Mouse (Mus musculus) heart, embryonic 10.5 days (tissue): Measurements from ENCODE around the gene Loxl3. TPM values are rescaled to one million over a fixed set of nuclear protein-coding genes. Genes with fewer than 3 reads are reported as not detected.

Experiments
- microRNA counts: library from miRNA; unstranded; fragments of <30 nt; microRNA quantifications from one replicate; lab custom pipeline; 2017
- microRNA-seq: library from miRNA; unstranded; fragments of <30 nt; microRNA quantifications from one replicate; pipeline ENCODE4, GENCODE M21; 2017
- polyA plus RNA-seq: library from polyadenylated mRNA; unstranded; fragments of >200 nt; fragmentation: Nextera tagmentation; extraction: Ambion mirVana; gene quantifications from 2 replicates; pipeline ENCODE4 v1.2.1, GENCODE M21; 2016

The Loxl3 gene
- polyA plus RNA-seq, 1 experiment from 2014 or later: 9.8 TPM

MicroRNAs within 50 kb of the gene (microRNA counts, 519-probe panel; counts per million panel counts)
- microRNA mmu-miR-3470a+mmu-miR-3470b (lab: Ali Mortazavi, UCI): not detected

Small RNA genes lying within 50 kb of the gene (microRNA-seq; reads per million reads assigned to microRNA genes)
- gene Mir3470a: not detected
- gene Mir7040: not detected

Other genes with a start within 250 kb of the Loxl3 start
- gene Sema4f, start 94.4 kb upstream of the Loxl3 start, polyA plus RNA-seq: 0.09 and 0.30 TPM in 2 replicates
- 0.34 and 0.87 TPM in 2 replicates for gene M1ap, start 87.3 kb upstream of the Loxl3 start, polyA plus RNA-seq
- gene Dok1, start 702 bp upstream of the Loxl3 start, polyA plus RNA-seq: 11.3 and 14.8 TPM in 2 replicates
- 154 and 170 TPM in 2 replicates for gene Aup1, start 20.3 kb downstream of the Loxl3 start, polyA plus RNA-seq
- 100 and 106 TPM in 2 replicates for gene Htra2, start 21.1 kb downstream of the Loxl3 start, polyA plus RNA-seq
- gene Dqx1, start 23.7 kb downstream of the Loxl3 start, polyA plus RNA-seq: 0.59 and 1.5 TPM in 2 replicates
- 0.27 and 0.63 TPM in 2 replicates for gene Tlx2, start 36.1 kb downstream of the Loxl3 start, polyA plus RNA-seq
- 16.7 and 24.4 TPM in 2 replicates for gene Pcgf1, start 43.7 kb downstream of the Loxl3 start, polyA plus RNA-seq
- 0.55 TPM in 1 of 2 replicates, not detected in the other for gene Lbx2, start 52.2 kb downstream of the Loxl3 start, polyA plus RNA-seq
- 1.8 and 2.4 TPM in 2 replicates for gene Ccdc142, start 67.4 kb downstream of the Loxl3 start, polyA plus RNA-seq
- gene Gm42688, start 67.4 kb downstream of the Loxl3 start, polyA plus RNA-seq: 1.4 and 2.0 TPM in 2 replicates
- gene Mrpl53, start 74.9 kb downstream of the Loxl3 start, polyA plus RNA-seq: 157 and 167 TPM in 2 replicates
- 24.5 and 42.5 TPM in 2 replicates for gene Mogs, start 81.3 kb downstream of the Loxl3 start, polyA plus RNA-seq
- gene Wbp1, start 87.4 kb downstream of the Loxl3 start, polyA plus RNA-seq: 101 and 113 TPM in 2 replicates
- gene Ino80b, start 91.3 kb downstream of the Loxl3 start, polyA plus RNA-seq: 11.4 and 16.1 TPM in 2 replicates
- 18.4 and 24.4 TPM in 2 replicates for gene Rtkn, start 101.3 kb downstream of the Loxl3 start, polyA plus RNA-seq
- gene Wdr54, start 122.2 kb downstream of the Loxl3 start, polyA plus RNA-seq: 6.9 and 7.3 TPM in 2 replicates
- gene 1700003E16Rik, start 122.2 kb downstream of the Loxl3 start, polyA plus RNA-seq: 0.23 and 0.50 TPM in 2 replicates
- gene Dctn1, start 131.7 kb downstream of the Loxl3 start, polyA plus RNA-seq: 83.2 and 93.0 TPM in 2 replicates
- gene Slc4a5, start 185.7 kb downstream of the Loxl3 start, polyA plus RNA-seq: 0.57 and 0.68 TPM in 2 replicates